Mouse (Mus musculus) cerebellum, adult 2 months (tissue): ENCODE measurements at regions not wholly inside any gene's neighbourhood (a gene's known extent, or its start where the extent isn't known, plus 50 kb on each side); places are given as distances from the start of the nearest gene placed in this dataset.

ENCODE experiments used
- CTCF ChIP-seq: fragments of 200-500 bp; IDR thresholded peaks from 2 replicates; pipeline ENCODE4 v1.5.1; 2011; ENCODE audit warnings: low read depth, mild to moderate bottlenecking, control low read depth, low read length, moderate library complexity, borderline replicate concordance; ENCODE audit not compliant: insufficient read depth
- POLR2A ChIP-seq: fragments of 200-500 bp; IDR thresholded peaks from 2 replicates; pipeline ENCODE4 v1.6.1; 2011; ENCODE audit warnings: low read length, control low read depth, borderline replicate concordance; ENCODE audit not compliant: insufficient read depth

DNA sequence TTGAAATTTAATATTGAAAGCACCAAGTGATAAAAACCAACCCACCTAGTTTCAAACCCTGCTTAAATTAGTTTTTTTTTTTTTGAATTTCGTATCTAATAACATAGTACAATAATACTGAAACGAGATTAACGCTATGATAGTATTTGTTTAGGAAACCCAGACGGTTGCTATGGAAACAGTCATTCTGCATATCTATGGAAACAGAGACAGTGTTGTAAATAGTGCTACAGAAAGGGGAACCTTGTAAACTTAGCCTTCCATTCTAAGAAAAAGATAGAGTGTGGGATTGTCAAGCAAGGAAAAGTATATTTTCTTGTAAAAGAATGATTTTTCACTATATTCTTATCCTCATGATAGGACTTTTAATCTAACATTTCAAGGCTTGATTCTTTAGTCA, 81.9 kb upstream of the Klf6 start:
- TF ChIP-seq CTCF, result no peak
- no peak for TF ChIP-seq POLR2A
